Mouse (Mus musculus) limb, embryonic 15.5 days (tissue): ENCODE results near the gene Arhgap1. TPM values are rescaled to one million over a fixed set of nuclear protein-coding genes. Genes with fewer than 3 reads are reported as not detected.

Source experiments
- ATAC-seq: fragments of 200-750 bp; cut with Nextera tagmentation; 2 replicates; pipeline ENCODE4 v1.8.0; 2017; ENCODE audit warnings: low read depth, moderate TSS enrichment; ENCODE audit not compliant: insufficient number of reproducible peaks, low FRiP score, low TSS enrichment
- H3K27ac ChIP-seq: fragments of 300-500 bp; sonication (generic); 2 replicates; pipeline ENCODE4 v1.5.1; 2015; ENCODE audit warnings: moderate library complexity, mild to moderate bottlenecking, inconsistent platforms
- H3K27me3 ChIP-seq: fragments of 300-500 bp; sonication (generic); 2 replicates; pipeline ENCODE4 v1.6.1; 2015; ENCODE audit warnings: inconsistent platforms
- H3K36me3 ChIP-seq: fragments of 300-500 bp; sonication (generic); 2 replicates; pipeline ENCODE4 v1.6.1; 2015; ENCODE audit warnings: inconsistent platforms
- H3K4me1 ChIP-seq: fragments of 300-500 bp; sonication (generic); 2 replicates; pipeline ENCODE4 v1.6.1; 2015; ENCODE audit warnings: inconsistent platforms
- H3K4me2 ChIP-seq: fragments of 300-500 bp; sonication (generic); 2 replicates; pipeline ENCODE4 v1.6.1; 2015; ENCODE audit warnings: mild to moderate bottlenecking, inconsistent platforms
- H3K4me3 ChIP-seq: fragments of 300-500 bp; sonication (generic); 2 replicates; pipeline ENCODE4 v1.5.1; 2015; ENCODE audit warnings: mild to moderate bottlenecking, inconsistent platforms
- H3K9ac ChIP-seq: fragments of 300-500 bp; sonication (generic); 2 replicates; pipeline ENCODE4 v1.6.1; 2015; ENCODE audit warnings: inconsistent platforms
- H3K9me3 ChIP-seq: fragments of 300-500 bp; sonication (generic); 2 replicates; pipeline ENCODE4 v1.6.1; 2016; ENCODE audit warnings: inconsistent platforms
- WGBS: fragments of 180-500 bp; shearing (Covaris S2); methylation state at CpG from one replicate; pipeline ENCODE4 v1.1.7; 2015; 5-methylcytosine and 5-hydroxymethylcytosine counted together
- polyA plus RNA-seq: library from polyadenylated mRNA; unstranded; fragments of >200 nt; fragmentation: Nextera tagmentation; extraction: Ambion mirVana; gene quantifications from 2 replicates; pipeline ENCODE4 v1.2.1, GENCODE M21; 2015

The Arhgap1 gene
- polyA plus RNA-seq, 1 experiment from 2014 or later: 129 TPM

GRCm38 (mm10) chr2:91705736-91706135 lies 56.1 kb downstream of the Arhgap1 start:
- no peaks in the 10 kb centered on the region for H3K9me3 ChIP-seq
- no peak overlapping the region for H3K4me3 ChIP-seq
- no peaks in the 10 kb centered on the region for H3K27me3 ChIP-seq
- ATAC-seq: no peak
- no peak overlapping the region for H3K4me2 ChIP-seq
- H3K36me3 ChIP-seq: no peaks in the 10 kb centered on the region; the same call in 1 of the 2 replicates
- no peak overlapping the region for H3K27ac ChIP-seq
- H3K9ac ChIP-seq: no peak overlapping the region
- 80% methylated on average over 6 of the region's 6 CpGs for WGBS
- peaks cover 4% of the 10 kb centered on the region for H3K4me1 ChIP-seq

DNA sequence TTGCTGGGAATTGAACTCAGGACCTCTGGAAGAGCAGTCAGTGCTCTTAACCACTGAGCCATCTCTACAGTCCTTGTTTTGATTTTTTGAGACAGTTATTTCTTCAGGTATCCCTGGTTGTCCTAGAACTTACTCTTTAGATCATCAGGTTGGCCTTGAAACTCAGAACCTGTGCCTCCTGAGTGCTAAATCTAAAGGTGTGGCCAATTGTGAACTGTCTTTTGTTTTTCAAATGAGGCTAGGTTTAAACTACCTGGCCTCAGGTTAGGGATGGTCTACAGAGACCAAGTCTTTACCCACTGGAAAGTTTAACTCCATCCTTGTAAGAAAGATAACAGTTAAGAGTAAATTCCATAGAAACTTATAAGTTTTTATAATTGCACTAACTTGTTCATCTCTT lies 56.8 kb downstream of the Arhgap1 start:
- ATAC-seq: no peak
- Histone ChIP-seq H3K4me2 (no peak overlapping the region), H3K36me3 (no peaks in the 10 kb centered on the region; the same call in 1 of the 2 replicates), H3K4me1 (peaks cover 6% of the 10 kb centered on the region), H3K27ac (no peak overlapping the region), H3K9me3 (no peaks in the 10 kb centered on the region), H3K9ac (no peak overlapping the region), H3K4me3 (no peak overlapping the region), H3K27me3 (no peaks in the 10 kb centered on the region)

GRCm38 (mm10) chr2:91708361-91708760 lies 58.7 kb downstream of the Arhgap1 start:
- Histone ChIP-seq H3K27ac (no peak overlapping the region), H3K4me3 (no peak overlapping the region), H3K27me3 (no peaks in the 10 kb centered on the region), H3K9me3 (no peaks in the 10 kb centered on the region), H3K9ac (no peak overlapping the region), H3K4me1 (peaks cover 17% of the 10 kb centered on the region), H3K36me3 (no peaks in the 10 kb centered on the region; the same call in 1 of the 2 replicates), H3K4me2 (no peak overlapping the region)
- 94% methylated on average over 6 of the region's 6 CpGs for WGBS
- ATAC-seq: no peak

DNA sequence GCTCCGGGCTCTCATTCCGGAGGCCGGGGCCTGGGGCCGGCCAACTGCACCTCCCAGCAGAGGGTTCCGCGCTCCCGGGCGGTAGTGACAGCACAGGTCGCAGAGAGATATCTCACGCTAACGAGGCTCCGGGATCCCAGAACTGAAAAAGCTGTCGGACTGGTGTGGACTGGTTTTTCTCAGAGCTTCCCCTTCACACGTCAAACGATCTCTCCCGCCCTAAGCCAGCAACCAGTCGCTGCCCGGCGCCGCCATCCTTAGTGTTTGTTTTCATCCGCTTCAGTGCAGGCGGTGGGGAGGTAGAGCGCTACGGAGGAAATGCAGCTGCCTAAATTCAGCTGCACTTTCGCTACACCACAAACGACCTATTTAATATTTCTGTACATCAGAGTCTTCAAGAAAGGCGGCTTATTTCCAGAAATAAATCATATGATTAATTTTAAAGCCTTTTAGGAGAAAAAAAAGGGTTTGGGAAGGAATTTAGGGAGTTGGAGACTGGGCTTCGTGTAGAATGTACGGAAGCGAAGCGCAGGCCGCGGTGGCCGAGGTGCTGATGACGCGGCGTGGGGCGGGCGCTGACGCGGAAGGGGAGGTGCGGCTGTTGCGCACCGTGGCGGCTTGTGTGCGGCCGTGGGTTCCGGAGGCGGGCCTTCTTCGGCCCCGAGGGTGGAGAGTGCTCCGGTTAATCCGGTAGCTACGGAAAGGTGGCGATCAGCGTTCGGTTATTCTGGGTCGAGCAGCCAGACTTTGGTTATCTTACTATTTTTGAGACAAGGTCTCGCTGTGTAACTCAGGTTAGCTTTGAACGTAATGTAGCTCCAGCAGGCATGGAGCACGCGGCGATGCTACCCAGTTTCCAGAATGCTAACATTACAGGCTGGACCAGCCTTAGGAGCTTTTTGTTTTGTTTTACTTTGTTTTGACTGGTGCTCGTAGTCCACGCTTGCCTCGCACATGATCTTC lies 60.9 kb downstream of the Arhgap1 start, which contains the start of the genes Atg13 and Harbi1:
Gene Atg13 (minus strand): TSS at position 305 of the 963 bp plus-strand sequence.
Gene Harbi1 (plus strand): TSS at position 581 of the 963 bp plus-strand sequence.
- Histone ChIP-seq H3K27ac (peak within 1 kb of the TSS; percentile 91), H3K27me3 (no peaks in the 10 kb centered on the region), H3K4me3 (peak within 1 kb of the TSS; percentile 100), H3K4me1 (peaks cover 17% of the 10 kb centered on the region), H3K36me3 (no peaks in the 10 kb centered on the region; the same call in 1 of the 2 replicates), H3K9ac (peak within 1 kb of the TSS; percentile 66), H3K9me3 (no peaks in the 10 kb centered on the region), H3K4me2 (peak within 1 kb of the TSS; percentile 60)
- under 1% methylated on average over 66 of the region's 66 CpGs for WGBS
- ATAC-seq: peak; percentile 96

- H3K27me3 ChIP-seq: no peaks in the 10 kb centered on the region
- 2% methylated on average over 8 of the region's 8 CpGs for WGBS
- H3K4me2 ChIP-seq: peak overlapping the region; percentile 60
- H3K4me1 ChIP-seq: peaks cover 17% of the 10 kb centered on the region
- H3K9ac ChIP-seq: peak overlapping the region; percentile 66
- peak overlapping the region; percentile 100 for H3K4me3 ChIP-seq
- peak overlapping the region; percentile 91 for H3K27ac ChIP-seq
- no peaks in the 10 kb centered on the region; the same call in 1 of the 2 replicates for H3K36me3 ChIP-seq
- no peaks in the 10 kb centered on the region for H3K9me3 ChIP-seq
- ATAC-seq: no peak
These were observed 61.7 kb downstream of the Arhgap1 start for GRCm38 (mm10) chr2:91711256-91711925.

GRCm38 (mm10) chr2:91714921-91715320 lies 65.3 kb downstream of the Arhgap1 start:
- Histone ChIP-seq H3K9me3 (no peaks in the 10 kb centered on the region), H3K9ac (no peak overlapping the region), H3K27me3 (no peaks in the 10 kb centered on the region), H3K4me1 (peaks cover 13% of the 10 kb centered on the region; the same call in 1 of the 2 replicates), H3K27ac (no peak overlapping the region), H3K4me3 (no peak overlapping the region), H3K4me2 (no peak overlapping the region), H3K36me3 (peaks cover 20% of the 10 kb centered on the region; the same call in 1 of the 2 replicates)
- 93% methylated on average over 1 of the region's 1 CpGs for WGBS
- ATAC-seq: no peak

- H3K27me3 ChIP-seq: no peaks in the 10 kb centered on the region
- H3K9me3 ChIP-seq: no peaks in the 10 kb centered on the region
- H3K4me1 ChIP-seq: no peaks in the 10 kb centered on the region
- no peak overlapping the region for H3K9ac ChIP-seq
- WGBS: 88% methylated on average over 6 of the region's 6 CpGs
- no peak for ATAC-seq
- no peak overlapping the region for H3K4me2 ChIP-seq
- H3K4me3 ChIP-seq: no peak overlapping the region
- H3K36me3 ChIP-seq: peaks cover 35% of the 10 kb centered on the region
- no peak overlapping the region for H3K27ac ChIP-seq
These were observed 68.6 kb downstream of the Arhgap1 start for GRCm38 (mm10) chr2:91718276-91718675.

Other genes with a start within 250 kb of the Arhgap1 start
- gene 1110051M20Rik, start 205.2 kb upstream of the Arhgap1 start, polyA plus RNA-seq: 51.6 and 54.1 TPM in 2 replicates
- 9.3 and 9.6 TPM in 2 replicates for gene Lrp4, start 192.3 kb upstream of the Arhgap1 start, polyA plus RNA-seq
- gene Ckap5, start 123.1 kb upstream of the Arhgap1 start, polyA plus RNA-seq: 75.2 and 78.4 TPM in 2 replicates
- 1.8 and 2.2 TPM in 2 replicates for gene F2, start 13.4 kb upstream of the Arhgap1 start, polyA plus RNA-seq
- gene Zfp408, start 69 bp upstream of the Arhgap1 start, polyA plus RNA-seq: 10.4 and 12.7 TPM in 2 replicates
- gene Atg13, start 60.7 kb downstream of the Arhgap1 start, polyA plus RNA-seq: 32.3 and 33.7 TPM in 2 replicates
- gene Harbi1, start 61.0 kb downstream of the Arhgap1 start, polyA plus RNA-seq: 20.9 and 21.9 TPM in 2 replicates
- 15.5 and 17.1 TPM in 2 replicates for gene Ambra1, start 80.3 kb downstream of the Arhgap1 start, polyA plus RNA-seq